Mouse (Mus musculus) G1E (cell line): Measurements from ENCODE around the gene Trpv6.

Experiments used
- CTCF ChIP-seq: IDR thresholded peaks from 2 replicates; pipeline ENCODE4 v1.5.1; 2012; ENCODE audit warnings: low read depth, low read length, inconsistent platforms, mixed read lengths
- GATA1 ChIP-seq: IDR thresholded peaks from 2 replicates; pipeline ENCODE4 v1.6.1; 2012; ENCODE audit warnings: borderline replicate concordance, low read length, inconsistent platforms, mixed read lengths
- POLR2AphosphoS5 ChIP-seq: IDR thresholded peaks from 2 replicates; pipeline ENCODE4 v1.6.1; 2012; ENCODE audit warnings: low read depth, low read length, inconsistent platforms; ENCODE audit not compliant: insufficient replicate concordance
- TAL1 ChIP-seq: conservative IDR thresholded peaks from 2 replicates; pipeline ENCODE4 v1.6.1; 2012; ENCODE audit warnings: low read depth, low read length, inconsistent platforms, mixed read lengths

DNA sequence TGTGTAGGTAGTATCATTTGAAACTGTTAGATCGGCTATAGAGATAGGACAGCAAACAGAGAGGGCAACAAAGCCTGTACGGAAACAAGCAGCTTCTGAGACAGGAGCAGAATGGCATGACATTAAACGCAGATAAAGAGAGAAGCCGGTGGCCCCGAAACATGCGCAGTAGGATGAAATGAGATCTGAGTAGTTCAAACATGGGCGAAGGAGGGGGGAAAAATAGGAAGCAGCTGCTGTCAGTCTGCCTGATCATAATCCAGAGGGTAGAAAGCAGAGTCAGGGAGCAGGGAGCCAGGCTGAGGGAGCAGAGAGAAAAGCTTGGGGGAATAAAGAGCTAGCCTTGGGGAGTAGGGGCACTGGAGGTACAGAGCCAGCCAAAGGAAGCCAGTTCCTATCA, 54.9 kb downstream of the Trpv6 start:
- no peak for TF ChIP-seq CTCF
- no peak for TF ChIP-seq GATA1
- TF ChIP-seq POLR2AphosphoS5, result no peak
- no peak for TF ChIP-seq TAL1
